Mouse (Mus musculus) c-Kit-positive CD71-negative TER-119-negative erythroid progenitor cells, embryonic 14.5 days (primary cell): ENCODE results near the gene Lexm.
A peak's percentile ranks its signal among the peaks of the same experiment; 100 is the strongest.

Experiments
- DNase-seq: peaks from one replicate; pipeline ENCODE4 v3.0.0-alpha.2; 2013; ENCODE audit warnings: low read depth

The Lexm gene

DNA sequence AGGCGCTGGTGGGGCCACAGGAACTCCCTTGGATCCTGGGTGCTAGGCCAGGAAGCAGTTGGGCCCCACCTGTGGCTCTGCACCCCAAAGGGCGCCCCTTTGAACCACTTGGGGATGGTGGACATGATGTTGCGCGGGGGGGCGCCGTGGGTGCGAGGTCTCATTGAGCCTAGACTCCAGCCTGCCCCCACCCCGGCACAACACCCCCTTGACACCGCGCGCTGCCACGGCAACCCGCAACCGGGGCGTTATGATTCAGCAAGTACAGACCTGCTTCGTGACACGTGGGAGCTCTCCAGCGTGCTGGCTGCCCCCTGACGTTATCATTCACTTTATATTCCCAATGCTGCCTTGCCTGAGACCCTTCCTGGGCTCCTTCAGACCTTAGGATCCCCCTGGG is at the start of gene Lexm:
Lexm (minus strand) TSS at position 186 of the 400 bp plus-strand sequence.
- no peak for DNase-seq

DNA sequence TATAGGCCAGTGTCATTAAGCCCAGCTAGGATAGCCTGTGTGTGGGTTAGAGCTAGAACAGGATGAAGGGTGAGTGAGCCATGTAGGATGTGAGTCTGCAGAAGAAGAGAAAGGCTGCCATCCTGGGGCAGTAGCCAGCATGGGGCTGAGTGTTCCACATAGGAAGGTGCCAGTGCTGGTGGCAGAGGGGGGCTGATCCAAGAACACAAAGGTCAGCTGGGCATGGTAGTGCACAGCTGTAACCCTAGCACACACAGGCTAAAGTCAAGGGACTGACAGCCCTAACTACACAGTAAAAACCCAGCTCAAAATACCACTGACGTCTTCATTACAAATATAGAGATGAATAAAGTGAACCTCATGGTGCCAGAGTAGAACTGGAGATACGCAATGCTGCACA is 49.5 kb upstream of the Lexm start:
- DNase-seq, result no peak

DNA sequence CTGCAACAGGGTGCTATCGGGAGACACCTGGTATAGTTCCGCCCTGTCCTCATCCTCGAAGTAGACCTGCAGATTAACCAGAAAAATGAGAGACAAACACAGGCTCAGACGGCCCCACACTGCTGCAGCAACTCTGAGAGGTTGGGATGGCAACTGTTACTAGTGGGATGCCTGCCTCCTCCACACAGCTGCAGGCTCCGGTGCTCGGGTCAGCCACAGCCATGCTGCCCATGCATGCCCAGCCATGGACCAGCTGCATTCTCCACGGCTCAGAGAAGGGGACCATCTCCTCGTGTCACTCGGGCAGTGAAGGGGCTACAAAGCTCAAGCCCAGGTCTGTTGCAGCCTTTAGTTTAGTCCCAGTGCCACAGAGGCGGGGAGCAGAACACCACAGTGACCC is 48.6 kb upstream of the Lexm start:
- no peak for DNase-seq

DNA sequence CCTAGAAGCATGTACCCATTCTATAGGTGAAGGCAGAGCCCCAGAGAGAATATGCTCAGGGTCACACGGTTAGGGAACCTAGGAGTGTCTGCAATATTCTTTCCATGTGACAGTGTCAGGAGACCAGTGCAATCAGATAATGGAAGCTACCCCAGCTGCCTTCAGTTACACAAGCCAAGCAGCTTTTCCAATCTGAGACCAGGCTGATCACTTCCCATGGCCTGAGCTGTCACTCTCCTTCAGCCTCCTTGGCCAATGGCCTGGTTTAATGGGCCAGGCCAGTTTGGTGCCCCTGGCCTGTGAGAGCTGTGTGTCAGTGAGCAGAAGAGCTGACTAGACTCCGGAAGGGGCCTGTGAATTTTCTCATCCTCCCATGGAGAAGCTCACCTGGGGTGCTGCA is 48.2 kb upstream of the Lexm start:
- no peak for DNase-seq

DNA sequence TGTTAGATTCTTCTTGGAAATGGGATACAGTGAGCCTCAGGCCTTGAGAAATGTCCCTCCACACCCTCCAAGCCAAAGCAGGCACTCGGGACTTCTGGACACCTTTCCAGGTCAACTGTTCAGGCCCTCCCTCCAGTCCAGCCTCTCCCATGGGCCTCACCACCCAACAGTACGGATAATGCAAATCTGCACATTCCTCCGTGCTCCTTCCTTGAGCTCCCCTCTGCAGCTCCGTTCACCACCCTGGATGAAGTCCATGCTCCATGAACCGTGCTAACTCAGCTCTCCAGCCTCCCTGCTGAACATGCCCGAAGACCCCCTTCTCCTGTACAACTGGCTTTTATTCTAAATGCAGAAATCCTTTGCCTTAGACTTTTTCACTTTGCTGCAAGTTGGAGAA is 47.7 kb upstream of the Lexm start:
- no peak for DNase-seq

DNA sequence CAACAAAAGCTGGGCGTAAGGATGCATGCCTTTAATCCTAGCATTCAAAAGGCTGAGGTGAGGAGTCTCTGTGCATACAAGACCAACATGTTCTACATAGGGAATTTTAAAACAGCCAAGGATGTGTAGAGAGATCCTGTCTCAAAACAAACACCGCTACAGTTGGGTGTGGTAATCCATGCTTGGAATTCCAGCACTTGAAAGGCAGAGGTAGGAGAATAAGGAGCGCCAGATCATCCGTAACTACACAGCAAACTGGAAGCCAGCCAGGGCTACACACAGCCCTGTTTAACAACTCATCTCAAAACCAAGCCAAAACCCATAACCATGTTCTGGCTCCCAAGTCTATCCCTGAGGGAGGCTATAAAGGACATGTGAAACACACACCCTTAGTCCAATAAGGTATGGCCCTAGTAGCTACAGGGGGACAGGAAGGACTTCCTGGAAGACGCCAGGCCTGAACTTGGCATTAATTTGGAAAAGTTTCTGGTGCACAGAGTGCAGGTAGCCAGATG is 47.0 kb upstream of the Lexm start:
- DNase-seq, result no peak

DNA sequence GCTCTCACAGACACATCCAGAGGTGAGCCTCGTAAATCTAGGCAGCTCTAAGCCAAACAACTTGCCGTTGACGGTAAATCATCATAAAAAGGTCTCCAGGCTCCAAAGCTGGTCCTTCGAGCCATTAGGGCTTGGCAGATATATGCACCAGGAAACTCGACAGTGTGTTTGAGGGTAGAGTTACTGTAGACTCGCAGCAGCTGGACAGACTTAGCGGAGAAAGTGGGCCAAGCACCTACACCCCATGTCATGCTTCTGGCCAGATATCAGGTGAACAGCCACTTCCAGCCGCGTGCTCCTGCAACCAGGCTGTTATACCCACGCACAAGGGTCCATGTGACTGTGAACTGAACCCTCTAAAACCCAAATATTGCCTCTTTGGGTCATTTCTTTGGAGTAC is 38.6 kb upstream of the Lexm start:
- no peak for DNase-seq

DNA sequence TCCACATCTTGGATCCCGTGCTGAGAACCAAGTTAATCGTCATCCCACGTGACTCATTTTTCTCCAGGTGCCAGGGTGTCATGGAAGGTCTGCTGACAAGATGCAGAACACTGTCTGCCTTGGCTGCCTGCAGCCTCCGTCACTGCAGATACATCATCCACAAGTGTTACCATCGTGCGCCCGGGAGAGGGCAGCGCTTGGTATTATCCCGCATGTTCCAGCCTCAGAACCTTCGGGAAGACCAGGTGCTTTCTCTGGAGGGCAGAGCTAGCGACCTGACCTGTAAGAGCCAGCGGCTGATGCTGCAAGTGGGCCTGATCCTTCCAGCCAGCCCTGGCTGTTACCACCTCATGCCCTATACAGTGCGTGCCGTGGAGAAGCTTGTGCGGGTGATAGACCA is 36.0 kb upstream of the Lexm start:
- DNase-seq, result no peak

DNA sequence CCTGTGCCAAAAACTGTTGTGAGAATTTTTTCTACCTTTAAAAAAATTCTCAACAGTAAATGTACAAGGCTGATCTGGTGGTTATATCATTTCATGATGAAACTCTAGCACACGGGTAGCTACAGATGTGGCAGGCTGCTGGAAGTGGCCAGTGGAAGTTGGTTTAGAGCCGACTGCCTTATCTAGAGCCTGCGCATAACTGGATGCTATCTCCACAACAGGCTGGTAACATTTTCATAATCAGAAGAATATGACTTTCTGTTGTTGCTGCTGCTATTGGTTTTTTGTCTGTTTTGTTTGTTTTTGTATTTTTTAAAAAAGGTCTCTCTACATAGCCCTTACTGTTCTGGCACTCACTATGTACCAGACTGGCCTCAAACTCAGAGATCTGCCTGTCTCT is 35.5 kb upstream of the Lexm start:
- no peak for DNase-seq

DNA sequence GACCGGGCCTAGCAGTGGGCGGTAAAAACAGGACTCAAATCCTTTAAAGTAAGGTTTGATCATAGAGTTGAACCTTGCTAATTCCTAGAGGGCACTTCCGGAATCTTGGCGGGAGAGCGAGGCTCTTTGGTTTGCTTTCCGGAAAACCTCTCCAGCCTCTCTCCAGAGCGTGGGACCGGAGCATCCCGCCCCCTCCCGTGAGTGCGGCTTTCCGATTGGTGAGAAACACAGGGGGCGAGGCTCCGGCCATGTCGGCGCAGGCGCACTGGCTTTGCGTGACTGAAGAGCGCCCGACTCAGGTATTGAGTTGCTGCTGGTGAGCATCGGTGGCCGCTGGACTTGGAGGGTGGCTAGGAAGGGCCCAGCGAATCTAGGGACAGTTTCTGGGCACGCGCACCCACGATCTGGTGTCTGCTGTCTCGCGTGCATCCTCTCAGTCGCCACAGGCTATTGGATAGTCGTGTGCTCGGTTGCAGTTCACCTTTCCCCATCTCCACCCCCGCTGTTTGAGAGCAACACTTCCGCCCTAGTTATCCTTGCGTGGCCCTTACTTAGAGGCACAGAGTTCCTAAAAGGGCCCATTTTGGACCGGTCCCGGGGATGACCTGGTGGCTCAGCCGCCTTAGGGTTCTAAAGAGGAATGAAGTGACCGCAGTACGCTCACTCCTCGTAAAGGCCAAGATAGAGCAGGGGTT is 33.9 kb upstream of the Lexm start, which contains the start of gene Pars2:
Pars2 (plus strand) TSS at position 237 of the 695 bp plus-strand sequence.
- peak; percentile 95 for DNase-seq

DNA sequence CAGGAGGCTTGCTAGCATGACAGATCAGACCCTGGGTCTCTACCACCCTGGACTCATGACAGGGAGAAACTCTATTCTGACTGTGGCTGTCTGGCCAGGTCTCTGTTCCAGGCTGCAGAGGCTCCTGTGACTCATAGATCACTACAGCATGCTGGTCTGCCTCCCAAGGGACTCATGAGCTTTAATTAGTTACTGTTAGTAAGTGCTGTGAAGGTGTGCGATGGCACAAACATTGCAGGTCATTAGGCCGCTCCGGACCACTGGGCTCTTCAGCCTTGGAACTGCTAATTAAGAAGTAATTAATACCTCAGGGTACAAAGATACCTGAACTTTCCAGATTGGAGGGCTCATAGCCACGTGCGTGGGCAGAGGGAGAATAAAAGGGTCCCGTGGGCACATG is 30.1 kb upstream of the Lexm start:
- no peak for DNase-seq

DNA sequence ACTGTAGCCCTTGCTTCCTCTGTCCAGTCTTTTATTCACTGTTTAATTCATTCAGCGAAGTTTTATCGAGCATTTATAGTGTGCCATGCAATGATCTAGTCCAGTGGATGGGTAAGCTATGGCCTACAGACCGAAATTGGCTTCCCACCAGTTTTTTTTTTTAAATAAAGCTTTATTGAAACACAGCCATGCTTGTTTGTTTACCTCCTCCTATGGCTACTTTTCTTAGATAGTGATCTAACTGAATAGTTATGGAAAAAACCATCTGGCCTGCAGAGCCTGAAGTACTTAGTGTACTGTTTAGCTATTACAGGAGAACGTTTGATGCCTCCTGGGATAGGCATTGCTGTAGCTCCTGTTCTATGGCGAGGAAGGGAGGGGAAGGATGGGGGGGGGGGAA is 28.8 kb upstream of the Lexm start:
- DNase-seq, result no peak

DNA sequence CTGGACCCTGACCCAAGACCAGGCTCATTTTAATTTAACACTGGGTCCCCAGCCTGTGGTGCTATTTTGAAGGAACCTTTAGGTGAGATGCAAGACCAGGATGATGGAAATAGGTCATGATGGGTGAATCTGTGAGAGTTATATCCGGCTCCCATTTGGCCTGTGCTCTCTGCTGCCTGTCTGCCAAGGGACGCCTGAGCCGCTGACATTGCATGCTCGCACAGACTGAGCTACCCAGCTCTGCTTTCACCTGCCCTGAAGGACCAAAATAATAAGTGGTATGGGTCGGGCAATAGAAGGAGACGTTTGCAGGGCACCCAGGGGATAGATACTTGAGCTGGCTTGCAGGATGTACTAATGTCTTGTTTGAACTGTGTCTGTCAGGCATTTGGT is 27.2 kb upstream of the Lexm start:
- no peak for DNase-seq

DNA sequence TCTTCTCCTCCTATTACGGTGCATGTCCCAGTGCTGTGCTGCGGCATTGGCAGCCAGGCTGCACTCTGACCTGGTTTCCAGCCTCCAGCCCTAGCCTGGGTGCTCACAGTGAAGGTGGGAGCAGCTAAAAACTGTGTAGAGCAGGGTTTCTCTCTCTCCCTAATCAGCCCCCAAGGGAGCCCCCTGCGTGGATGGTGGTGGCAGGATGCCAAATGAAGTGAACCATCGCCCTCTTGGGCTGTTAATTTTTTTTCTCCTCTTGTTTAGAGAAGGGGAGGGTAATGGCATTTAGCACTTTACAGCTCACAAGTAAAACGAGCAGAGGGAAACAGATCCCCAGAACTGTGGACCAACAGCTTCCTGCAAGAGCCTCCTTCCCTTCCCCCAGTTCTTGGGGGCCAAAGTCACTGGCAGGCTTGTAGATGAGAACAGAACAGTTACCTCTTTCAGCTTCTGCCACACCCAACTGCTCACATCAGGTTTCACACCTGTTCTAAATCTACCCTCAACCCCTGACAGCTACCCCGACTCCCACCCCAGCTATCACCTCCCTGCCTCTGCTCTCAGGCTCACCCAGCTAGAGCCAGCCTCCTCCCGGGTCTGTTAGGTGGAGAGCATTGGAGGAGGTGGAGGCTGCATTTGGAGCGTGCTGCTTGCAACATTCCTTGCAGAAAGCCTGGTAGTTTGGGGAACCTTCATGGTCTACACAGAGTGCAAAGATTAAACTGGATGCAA is 26.6 kb upstream of the Lexm start:
- DNase-seq, result no peak

DNA sequence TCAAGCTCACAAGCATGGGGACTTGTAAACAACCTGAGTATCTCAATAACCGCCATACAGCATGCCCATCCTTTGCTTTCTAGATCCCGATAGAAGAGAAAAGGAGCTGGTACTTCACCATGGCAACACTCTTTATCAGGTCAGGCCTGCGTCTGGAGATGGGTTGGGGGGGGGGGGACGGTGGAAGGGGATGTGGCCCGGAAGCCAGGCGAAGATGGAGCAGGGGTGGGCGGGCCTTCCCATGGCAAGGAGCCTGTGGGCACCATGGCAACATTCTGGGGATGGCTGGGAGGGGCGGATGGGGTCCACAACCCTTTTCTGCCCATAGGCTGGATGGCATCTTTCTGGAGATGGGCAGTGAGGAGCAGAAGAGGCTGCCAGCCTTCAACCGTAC is 17.0 kb upstream of the Lexm start:
- DNase-seq, result no peak

DNA sequence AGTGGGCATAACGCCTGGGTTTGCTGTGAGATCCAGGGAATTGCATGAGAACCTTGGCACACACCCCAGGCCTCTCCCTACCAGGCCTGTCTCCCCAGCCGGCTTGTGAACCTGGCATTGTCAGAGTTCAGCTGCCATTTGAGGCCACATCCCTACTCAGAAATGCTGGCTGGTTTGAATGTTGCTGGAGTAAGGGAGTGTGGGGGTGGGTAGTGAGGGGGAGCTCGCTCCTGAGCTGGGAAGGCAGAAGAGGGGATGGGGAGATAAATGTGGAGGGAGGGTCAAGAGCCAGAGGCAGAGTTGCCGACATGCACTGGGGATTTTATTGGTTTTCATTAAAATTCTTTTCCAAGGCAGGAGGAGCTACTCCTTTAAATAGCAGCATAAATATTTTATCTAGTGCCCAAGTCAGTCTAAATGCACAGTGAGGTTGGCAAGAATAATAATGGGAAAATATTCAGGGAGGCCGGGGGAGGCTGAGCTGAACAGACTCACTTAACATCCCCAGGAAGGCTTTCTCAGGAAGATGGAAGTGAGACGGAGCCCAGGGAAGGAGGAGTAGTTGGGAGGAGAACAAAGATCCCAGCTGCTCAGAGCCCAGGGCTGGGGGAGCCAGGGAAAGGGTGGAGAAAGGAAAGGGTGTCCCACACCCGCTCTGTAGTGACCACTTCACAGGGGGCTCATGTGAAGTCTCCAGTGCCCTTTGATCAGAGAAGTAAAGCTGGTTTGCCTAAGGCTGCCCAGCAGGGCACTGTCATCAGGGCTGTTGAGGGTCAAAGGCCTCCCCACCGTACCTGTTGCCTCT is 16.4 kb upstream of the Lexm start:
- no peak for DNase-seq

DNA sequence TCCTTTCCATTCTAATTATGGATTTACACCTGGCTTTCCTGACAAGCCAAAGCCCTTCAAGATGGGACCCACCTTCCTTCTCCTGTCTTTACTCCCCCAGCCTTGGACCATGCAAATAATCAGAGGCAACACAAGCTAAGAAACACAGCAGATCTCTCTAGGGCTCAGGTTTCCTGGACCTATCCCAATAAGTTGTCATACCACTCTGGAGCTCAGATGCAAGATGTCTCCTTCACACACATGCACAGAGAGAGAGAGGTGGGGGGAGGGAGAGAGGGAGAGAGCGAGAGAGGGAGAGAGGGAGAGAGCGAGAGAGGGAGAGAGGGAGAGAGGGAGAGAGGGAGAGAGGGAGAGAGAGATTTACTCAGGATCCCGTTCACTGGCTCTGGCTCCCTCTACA is 15.3 kb upstream of the Lexm start:
- no peak for DNase-seq

DNA sequence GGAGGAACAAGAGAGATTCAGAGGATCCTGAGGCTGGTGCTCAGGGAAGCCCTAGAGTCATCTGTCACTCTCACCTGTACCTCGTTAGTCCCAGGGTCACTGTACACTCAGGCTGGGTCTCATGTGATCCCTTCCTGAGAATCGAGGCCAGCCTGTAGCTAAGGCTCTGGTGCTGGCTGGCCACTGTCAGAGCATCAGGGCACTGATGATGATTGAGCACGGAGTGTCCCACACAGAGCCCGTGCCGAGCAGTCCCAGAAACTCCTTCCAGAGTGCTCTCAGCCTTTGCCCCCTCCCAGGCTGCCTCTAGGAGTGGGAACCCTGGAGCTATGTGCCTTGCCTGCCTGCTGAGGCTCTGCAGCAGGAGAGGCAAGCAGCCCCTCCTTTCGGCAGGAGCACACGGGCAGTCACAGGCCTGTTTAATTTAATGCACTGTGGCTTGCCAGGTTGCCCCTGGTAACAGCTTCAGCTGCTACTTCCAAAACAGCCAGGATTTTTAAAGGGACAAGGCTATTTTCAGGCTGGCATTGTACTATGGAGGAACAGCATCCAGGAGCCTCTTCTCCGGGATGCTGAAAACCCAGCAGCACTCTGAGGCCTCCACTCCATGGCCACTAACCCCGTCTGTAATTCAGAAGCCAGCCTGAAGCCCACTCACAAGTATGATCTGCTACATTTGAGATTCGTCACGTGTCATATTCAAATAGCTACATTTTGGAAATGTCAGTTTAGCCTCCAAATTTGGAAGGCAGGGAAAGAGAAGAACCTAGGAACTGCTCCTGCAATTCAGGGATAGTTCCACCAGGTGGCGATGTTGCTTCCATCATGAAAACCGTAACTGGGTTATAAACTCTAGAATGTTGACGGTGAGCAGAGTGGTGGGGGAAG is 13.5 kb upstream of the Lexm start:
- DNase-seq, result peak; percentile 52

DNA sequence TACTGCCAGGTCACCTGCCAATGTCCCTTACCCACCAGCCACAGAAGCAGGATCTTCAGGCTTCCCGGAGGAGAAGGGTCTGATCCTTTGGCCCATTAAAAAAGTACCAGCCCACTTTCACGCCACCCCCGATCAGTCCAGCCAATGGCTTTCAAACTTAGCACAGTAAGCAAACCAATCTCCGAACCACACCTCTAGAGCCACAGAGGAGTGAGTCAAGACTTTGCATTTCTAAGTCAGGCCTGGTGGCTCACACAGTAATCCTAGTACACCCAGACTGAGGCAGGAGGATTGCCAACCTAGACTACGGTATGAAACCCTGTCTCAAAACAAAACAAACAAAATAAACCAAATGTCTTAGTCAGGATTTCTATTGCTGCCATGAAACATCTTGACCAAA is 12.3 kb upstream of the Lexm start:
- DNase-seq, result no peak

DNA sequence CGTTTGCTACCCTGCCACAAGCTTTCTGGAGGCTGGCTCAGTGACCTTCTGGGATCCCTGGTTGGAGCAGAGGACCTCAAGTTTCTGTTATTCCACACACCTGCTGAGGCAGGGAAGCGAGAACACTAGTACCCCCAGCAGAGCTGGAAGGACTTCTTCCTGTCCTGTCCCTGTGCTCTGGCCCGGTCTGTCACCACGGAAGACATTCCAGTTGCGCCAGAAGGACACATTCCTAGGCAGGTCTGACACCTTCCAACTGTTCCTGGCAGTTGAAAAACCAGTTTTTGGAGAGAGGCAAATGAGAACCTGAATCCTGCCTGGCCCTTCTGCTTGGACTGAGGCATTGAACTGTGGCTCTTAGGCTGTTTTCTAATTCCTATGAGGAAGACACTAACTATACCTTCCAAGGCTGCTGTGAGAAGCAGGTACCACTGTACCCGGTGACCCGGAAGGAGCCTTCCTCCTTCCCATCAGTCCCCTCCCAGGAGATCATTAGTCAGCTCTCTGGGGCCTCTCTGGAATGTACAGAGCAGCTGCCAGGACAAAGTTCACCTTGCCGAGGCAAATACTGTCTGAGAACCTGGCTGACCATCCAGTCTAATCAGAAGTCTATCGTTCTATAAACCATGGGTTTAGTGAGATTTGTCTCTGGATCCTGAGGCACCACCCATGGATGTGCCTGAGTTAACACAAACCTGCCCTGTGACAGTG is 11.8 kb upstream of the Lexm start:
- no peak for DNase-seq

DNA sequence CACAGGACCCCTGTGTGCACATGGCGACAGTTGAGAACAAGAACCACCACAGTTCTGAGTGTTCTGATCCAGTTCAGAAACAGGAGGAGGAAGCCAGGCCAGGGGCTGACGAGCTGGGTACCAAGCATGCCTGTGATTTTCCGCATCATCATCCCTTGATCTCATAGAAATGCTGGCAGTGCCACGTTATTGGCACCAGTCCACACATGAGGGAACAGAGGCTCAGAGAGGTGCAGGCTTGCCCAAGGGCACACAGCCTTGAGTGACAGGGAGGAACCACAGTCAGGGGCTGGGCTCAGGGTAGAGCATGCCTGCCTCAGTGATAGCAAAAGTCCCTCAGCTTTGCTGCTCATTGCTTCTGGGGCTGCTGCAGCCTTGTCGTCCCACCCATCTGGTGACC is 10.8 kb upstream of the Lexm start:
- DNase-seq, result no peak
